40 mouse cellular contexts compared by ENCODE assay signal in the genomic region with DNA sequence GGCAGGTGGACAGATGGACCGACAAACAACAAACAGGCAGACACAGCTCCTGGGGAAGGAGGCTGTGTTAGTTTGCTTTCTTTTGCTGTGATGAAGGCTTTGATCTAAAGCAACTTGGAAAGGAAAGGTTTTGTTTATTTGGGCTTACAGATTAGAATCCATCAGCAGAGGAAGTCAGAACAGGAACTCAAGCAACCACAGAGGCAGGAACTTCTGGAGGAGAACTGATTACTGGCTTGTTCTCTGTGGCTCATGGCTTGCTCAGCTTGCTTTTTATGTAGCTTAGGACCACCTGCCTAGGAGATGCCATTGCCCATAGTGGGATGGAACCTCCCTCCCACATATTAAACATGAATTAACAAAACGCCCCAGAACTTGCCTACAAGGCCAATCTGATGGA. TPM values are rescaled to one million over a fixed set of nuclear protein-coding genes. Genes with fewer than 3 reads are reported as not detected.
DNase-seq lines count a peak whose midpoint lies in the region; ATAC-seq and TF ChIP-seq lines count a peak whose summit lies in the region.
"Had no signal": no experiment of that assay in that cellular context is flagged by ENCODE, and none has a peak within 500 bp of the region (broad histone marks: within the 10 kb centered on the region; RNA-seq: fewer than 3 reads in every experiment).

No protein-coding gene starts in this region.

- H3K79me2 ChIP-seq in macrophage (ENCODE audit: inconsistent target): no peaks in the 10 kb centered on the region

- TF ChIP-seq POLR2A in bone marrow macrophage, adult 2 months (IDR thresholded peaks at IDR 0.05; ENCODE audit: borderline replicate concordance, low read depth, low read length): no peak

- peaks cover 20% of the 10 kb centered on the region for H3K27me3 ChIP-seq in heart, embryonic 13.5 days (replicated peaks)
- H3K27me3 ChIP-seq in heart, embryonic 10.5 days (ENCODE audit: insufficient read depth, poor library complexity, severe bottlenecking): 0 out of 2 replicates have a peak, but pooled peaks cover 9% of the 10 kb centered on the region
- H3K27me3 ChIP-seq: stomach, embryonic 15.5 days had no signal

- H3K9me3 ChIP-seq in heart, embryonic 13.5 days: no peaks in the 10 kb centered on the region
- no peaks in the 10 kb centered on the region for H3K9me3 ChIP-seq in heart, embryonic 10.5 days
- H3K9me3 ChIP-seq: hindbrain, embryonic 10.5 days; stomach, embryonic 15.5 days had no signal

- no peaks in the 10 kb centered on the region for H3K36me3 ChIP-seq in heart, embryonic 13.5 days
- H3K36me3 ChIP-seq in heart, embryonic 10.5 days: no peaks in the 10 kb centered on the region
- H3K36me3 ChIP-seq in macrophage (ENCODE audit: inconsistent target): no peaks in the 10 kb centered on the region
- H3K36me3 ChIP-seq: hindbrain, embryonic 10.5 days; stomach, embryonic 15.5 days had no signal

- ATAC-seq in heart, embryonic 13.5 days (ENCODE audit: extremely low read depth, insufficient number of reproducible peaks, low FRiP score, low TSS enrichment): no peak
- ATAC-seq: activated CD4-positive, CD25-positive, alpha-beta regulatory T cell, adult 4 months; CD4-positive, CD25-positive, alpha-beta regulatory T cell, adult 4 months; forebrain, embryonic 16.5 days; hindbrain, embryonic 16.5 days; intestine, embryonic 16.5 days; midbrain, embryonic 16.5 days had no signal

- WGBS in heart, embryonic 13.5 days: 50% methylated on average over 2 of the region's 2 CpGs
- WGBS in heart, embryonic 10.5 days: 57% methylated on average over 2 of the region's 2 CpGs
- 39% methylated on average over 2 of the region's 2 CpGs for WGBS in macrophage (ENCODE audit: missing documents)

- peaks cover 15% of the 10 kb centered on the region for H3K4me1 ChIP-seq in heart, embryonic 13.5 days
- H3K4me1 ChIP-seq in heart, embryonic 10.5 days: peaks cover 24% of the 10 kb centered on the region
- H3K4me1 ChIP-seq in bone marrow macrophage, adult 2 months (ENCODE audit: control insufficient read depth, insufficient read depth, low read length): peaks cover 14% of the 10 kb centered on the region

- no peak for DNase-seq in heart, embryonic 10.5 days (ENCODE audit: low spot score)
- DNase-seq in 416B (ENCODE audit: low read depth): peak; percentile 77
- no peak for DNase-seq in cerebellum, adult 8-10 months
- DNase-seq in layer of hippocampus, adult 8-10 months (ENCODE audit: low spot score in 2 of 2): no peak
- DNase-seq: adrenal gland, postnatal 14 days; cerebellum, adult 11-12 months; cerebellum, postnatal 10 days; gastrocnemius, postnatal 10 days; heart, adult 11 months; kidney, adult 8-10 months; liver; lung, embryonic 14.5 days; right cerebral cortex, postnatal 25 days; thymus, postnatal 14 days had no signal

- no peak overlapping the region for H3K27ac ChIP-seq in heart, embryonic 13.5 days (replicated peaks)
- no peak overlapping the region for H3K27ac ChIP-seq in heart, embryonic 10.5 days
- H3K27ac ChIP-seq in bone marrow macrophage, adult 2 months (ENCODE audit: insufficient read depth, low read depth, low read length): peak overlapping the region; percentile 66
- peak overlapping the region; percentile 43; the same call in 1 of the 2 replicates for H3K27ac ChIP-seq in macrophage
- H3K27ac ChIP-seq: hindbrain, embryonic 10.5 days; kidney, postnatal 0 days; liver, embryonic 14.5 days; stomach, embryonic 15.5 days had no signal

- no peak for TF ChIP-seq CTCF in bone marrow macrophage, adult 2 months (IDR thresholded peaks at IDR 0.05; ENCODE audit: low read depth, low read length)

- no peak overlapping the region for H3K4me2 ChIP-seq in heart, embryonic 13.5 days
- H3K4me2 ChIP-seq: heart, embryonic 11.5 days; lung, embryonic 14.5 days; midbrain, embryonic 11.5 days; stomach, embryonic 15.5 days had no signal

- H3K9ac ChIP-seq in heart, embryonic 13.5 days: 0 out of 2 replicates have a peak overlapping the region, but pooled peaks have one; percentile 24
- H3K9ac ChIP-seq: liver, embryonic 14.5 days; lung, embryonic 14.5 days; stomach, embryonic 15.5 days had no signal

- H3K4me3 ChIP-seq in heart, embryonic 13.5 days: no peak overlapping the region
- H3K4me3 ChIP-seq in heart, embryonic 10.5 days: no peak overlapping the region
- no peak overlapping the region for H3K4me3 ChIP-seq in bone marrow macrophage, adult 2 months (ENCODE audit: insufficient read depth, low read length)
- no peak overlapping the region for H3K4me3 ChIP-seq in macrophage (ENCODE audit: inconsistent target)
- H3K4me3 ChIP-seq: erythroblast, embryonic 14.5 days; hindbrain, embryonic 10.5 days; stomach, embryonic 15.5 days had no signal

RNA-seq across cellular contexts. Expression of a gene that starts 14.6 kb away (rescaled TPM):
- polyA plus RNA-seq in heart, embryonic 13.5 days (2015; fragmentation: Nextera tagmentation; extraction: Ambion mirVana): not detected in 2 replicates
- not detected in 2 replicates for polyA plus RNA-seq in heart, embryonic 10.5 days (2016; fragmentation: Nextera tagmentation; extraction: Ambion mirVana)
- polyA plus RNA-seq in bone marrow macrophage, adult 2 months (2012; ENCODE audit: insufficient read depth, insufficient read length, missing spikeins): not detected in 2 replicates
- total RNA-seq in macrophage (2018; cell fraction: chromatin; rRNA removed): not detected
- not detected for total RNA-seq in macrophage (2018; cell fraction: cytosol; rRNA removed)
- not detected for total RNA-seq in macrophage (2018; cell fraction: nucleus; rRNA removed)
- polyA plus RNA-seq in macrophage (2018): not detected in 3 replicates
- total RNA-seq in layer of hippocampus, adult 8-10 months (2022): not detected
- total RNA-seq: adrenal gland, postnatal 14 days; gastrocnemius, postnatal 10 days; layer of hippocampus, postnatal 10 days; left cerebral cortex, adult 18-20 months; left cerebral cortex, postnatal 14 days; neutrophil, adult 5-6 weeks had no signal
- polyA plus RNA-seq: activated CD4-positive, CD25-positive, alpha-beta regulatory T cell, adult 4 months; CD4-positive, CD25-positive, alpha-beta regulatory T cell, adult 4 months; cortical plate, adult 2 months; embryonic facial prominence, embryonic 14.5 days; erythroblast, embryonic 14.5 days; forebrain, embryonic 11.5 days; forebrain, embryonic 16.5 days; heart, embryonic 11.5 days; heart, postnatal 0 days; hindbrain, embryonic 10.5 days; hindbrain, embryonic 16.5 days; limb, embryonic 11.5 days; lung, embryonic 14.5 days; midbrain, embryonic 11.5 days; midbrain, embryonic 16.5 days; urinary bladder, adult 2 months had no signal

RNA-seq across cellular contexts. Expression of a gene that starts 33.1 kb away (rescaled TPM):
- 131 and 139 TPM in 2 replicates for polyA plus RNA-seq in heart, embryonic 13.5 days (2015; fragmentation: Nextera tagmentation; extraction: Ambion mirVana)
- polyA plus RNA-seq in heart, embryonic 10.5 days (2016; fragmentation: Nextera tagmentation; extraction: Ambion mirVana): 121 and 146 TPM in 2 replicates
- polyA plus RNA-seq in bone marrow macrophage, adult 2 months (2012; ENCODE audit: insufficient read depth, insufficient read length, missing spikeins): 19.6 and 24.6 TPM in 2 replicates
- 1 to 10 TPM in 4 of 26 experiments, under 1 TPM in 1, not detected in 21; 0.91 to 7.0 (median 1.4) TPM for total RNA-seq in macrophage (2018; cell fraction: chromatin; rRNA removed)
- total RNA-seq in macrophage (2018; cell fraction: cytosol; rRNA removed): 10 to 100 TPM in 9 of 26 experiments, 1 to 10 TPM in 17; 2.4 to 16.2 (median 6.6) TPM
- total RNA-seq in macrophage (2018; cell fraction: nucleus; rRNA removed): 1 to 10 TPM in 15 of 26 experiments, under 1 TPM in 6, not detected in 5; 0.52 to 2.8 (median 1.5) TPM
- polyA plus RNA-seq in macrophage (2018): 10.0 to 14.8 TPM (median 14.2 TPM) in 3 replicates
- 100 to 1,000 TPM; 226 to 282 (median 255) TPM for total RNA-seq in layer of hippocampus, adult 8-10 months (2022)
- polyA plus RNA-seq: activated CD4-positive, CD25-positive, alpha-beta regulatory T cell, adult 4 months had no signal

Comparison
In these comparisons a context has a peak if more than half of its experiments do, and no peak if none do; other contexts are left out.
1. H3K27ac ChIP-seq: peak in bone marrow macrophage, adult 2 months (single experiment) and macrophage (single experiment); none in heart, embryonic 13.5 days (single experiment) and heart, embryonic 10.5 days (single experiment).